Mouse (Mus musculus) G1E (cell line): ENCODE results near the gene Dna2.

ENCODE experiments used
- CTCF ChIP-seq: IDR thresholded peaks from 2 replicates; pipeline ENCODE4 v1.5.1; 2012; ENCODE audit warnings: low read depth, low read length, inconsistent platforms, mixed read lengths
- GATA1 ChIP-seq: IDR thresholded peaks from 2 replicates; pipeline ENCODE4 v1.6.1; 2012; ENCODE audit warnings: borderline replicate concordance, low read length, inconsistent platforms, mixed read lengths

DNA sequence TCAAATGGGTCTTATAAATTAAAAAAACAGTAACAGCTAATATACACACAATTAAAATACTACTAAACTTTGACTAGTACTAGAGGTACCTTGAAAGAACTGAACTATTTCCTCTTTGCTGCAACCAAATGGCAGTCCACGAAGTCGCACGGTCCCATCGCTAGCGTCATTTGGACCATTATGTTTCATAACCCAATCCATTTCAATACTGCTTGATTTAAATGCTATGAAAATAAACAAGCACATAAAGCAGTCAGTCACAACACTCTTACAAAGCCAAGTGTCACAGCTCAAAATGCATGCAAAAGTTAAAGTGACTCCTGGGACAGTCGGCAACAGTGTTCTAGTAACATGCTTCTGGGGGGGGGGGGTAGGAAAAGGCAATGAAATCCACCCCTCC is 72.5 kb downstream of the Dna2 start:
- TF ChIP-seq GATA1 (no peak), CTCF (no peak)
